9 mouse cellular contexts compared by ENCODE assay signal in genomic region chr11:116532810-116533338, GRCm38 (mm10). TPM values are rescaled to one million over a fixed set of nuclear protein-coding genes. Genes with fewer than 3 reads are reported as not detected.
A peak's percentile ranks its signal among the peaks of the same experiment; 100 is the strongest.
DNase-seq lines count a peak whose midpoint lies in the region; ATAC-seq and TF ChIP-seq lines count a peak whose summit lies in the region.
"Had no signal": no experiment of that assay in that cellular context is flagged by ENCODE, and none has a peak within 500 bp of the region (broad histone marks: within the 10 kb centered on the region; RNA-seq: fewer than 3 reads in every experiment).

No protein-coding gene starts in this region.

- H3K27me3 ChIP-seq in forebrain, embryonic 14.5 days (replicated peaks; ENCODE audit: control insufficient read depth, insufficient read depth, low read length) = peaks cover 40% of the 10 kb centered on the region
- peaks cover 50% of the 10 kb centered on the region for H3K27me3 ChIP-seq in limb, embryonic 11.5 days (ENCODE audit: control insufficient read depth, insufficient read depth, low read length)
- peaks cover 75% of the 10 kb centered on the region for H3K27me3 ChIP-seq in midbrain, embryonic 10.5 days (ENCODE audit: low read depth, poor library complexity, severe bottlenecking)
- peaks cover 10% of the 10 kb centered on the region; the same call in 1 of the 2 replicates for H3K27me3 ChIP-seq in stomach, embryonic 15.5 days (replicated peaks)

- no peak for TF ChIP-seq POLR2A in brain, embryonic 14.5 days (IDR thresholded peaks at IDR 0.05; ENCODE audit: borderline replicate concordance, extremely low read depth, insufficient read depth, insufficient read length, poor library complexity, severe bottlenecking)

- TF ChIP-seq CTCF in brain, embryonic 14.5 days (IDR thresholded peaks at IDR 0.05; ENCODE audit: borderline replicate concordance, extremely low read depth, insufficient read depth, insufficient read length) = no peak

- WGBS in forebrain, embryonic 14.5 days = under 1% methylated on average over 49 of the region's 50 CpGs
- under 1% methylated on average over 50 of the region's 50 CpGs for WGBS in limb, embryonic 11.5 days
- under 1% methylated on average over 49 of the region's 50 CpGs for WGBS in midbrain, embryonic 10.5 days
- under 1% methylated on average over 50 of the region's 50 CpGs for WGBS in stomach, embryonic 15.5 days

- no peak overlapping the region for H3K27ac ChIP-seq in forebrain, embryonic 14.5 days (ENCODE audit: low read depth, low read length)
- H3K27ac ChIP-seq in limb, embryonic 11.5 days (replicated peaks; ENCODE audit: low read depth, low read length) = no peak overlapping the region
- H3K27ac ChIP-seq in midbrain, embryonic 10.5 days (replicated peaks) = peak overlapping the region; percentile 68
- peak overlapping the region; percentile 58 for H3K27ac ChIP-seq in stomach, embryonic 15.5 days
- H3K27ac ChIP-seq: macrophage had no signal

- ATAC-seq in forebrain, embryonic 14.5 days = peak; percentile 22; the same call in 1 of the 2 replicates
- ATAC-seq in limb, embryonic 11.5 days (ENCODE audit: insufficient number of reproducible peaks, low FRiP score, low TSS enrichment, low read depth) = peak; percentile 50; the same call in 1 of the 2 replicates
- peak; percentile 76 for ATAC-seq in stomach, embryonic 15.5 days (ENCODE audit: insufficient read depth, low FRiP score, low read depth)

- DNase-seq in adrenal gland, adult (ENCODE audit: inconsistent age in 2 of 2, low spot score in 1 of 2) = peak; percentile 66 to 82
- DNase-seq in adrenal gland, postnatal 4 days (ENCODE audit: low spot score in 2 of 2) = no peak
- DNase-seq in brain, embryonic 14.5 days (ENCODE audit: low read depth) = peak; percentile 46
- DNase-seq in forebrain, embryonic 14.5 days (ENCODE audit: low spot score) = peak; percentile 45
- DNase-seq in heart, postnatal 4 days = peak; percentile 84
- peak; percentile 77 for DNase-seq in limb, embryonic 11.5 days (ENCODE audit: low spot score)
- no peak for DNase-seq in midbrain, embryonic 10.5 days (ENCODE audit: low spot score)

- H3K4me2 ChIP-seq in forebrain, embryonic 14.5 days (ENCODE audit: low read length) = peak overlapping the region; percentile 92
- peak overlapping the region; percentile 75 for H3K4me2 ChIP-seq in limb, embryonic 11.5 days (ENCODE audit: low read depth, severe bottlenecking)
- H3K4me2 ChIP-seq in stomach, embryonic 15.5 days = peak overlapping the region; percentile 91

- peaks cover 31% of the 10 kb centered on the region for H3K4me1 ChIP-seq in forebrain, embryonic 14.5 days (ENCODE audit: control insufficient read depth, insufficient read depth, low read length)
- H3K4me1 ChIP-seq in limb, embryonic 11.5 days (ENCODE audit: control insufficient read depth, insufficient read depth, low read length) = peaks cover 28% of the 10 kb centered on the region
- peaks cover 45% of the 10 kb centered on the region for H3K4me1 ChIP-seq in midbrain, embryonic 10.5 days
- peaks cover 29% of the 10 kb centered on the region for H3K4me1 ChIP-seq in stomach, embryonic 15.5 days

- peak overlapping the region; percentile 39 for H3K4me3 ChIP-seq in forebrain, embryonic 14.5 days (ENCODE audit: low read depth, low read length)
- H3K4me3 ChIP-seq in limb, embryonic 11.5 days (ENCODE audit: low read depth, low read length) = peak overlapping the region; percentile 41
- H3K4me3 ChIP-seq in midbrain, embryonic 10.5 days = peak overlapping the region; percentile 65
- H3K4me3 ChIP-seq in stomach, embryonic 15.5 days (replicated peaks) = peak overlapping the region; percentile 59

- H3K9ac ChIP-seq in forebrain, embryonic 14.5 days (ENCODE audit: low read length) = peak overlapping the region; percentile 50
- H3K9ac ChIP-seq in limb, embryonic 11.5 days (ENCODE audit: low read length) = peak overlapping the region; percentile 30
- peak overlapping the region; percentile 14 for H3K9ac ChIP-seq in stomach, embryonic 15.5 days

- H3K36me3 ChIP-seq in forebrain, embryonic 14.5 days (ENCODE audit: control insufficient read depth, insufficient read depth, low read length) = peaks cover 12% of the 10 kb centered on the region; the same call in 1 of the 2 replicates
- H3K36me3 ChIP-seq in limb, embryonic 11.5 days (ENCODE audit: control insufficient read depth, insufficient read depth, low read length) = no peaks in the 10 kb centered on the region
- H3K36me3 ChIP-seq in midbrain, embryonic 10.5 days = peaks cover 14% of the 10 kb centered on the region
- no peaks in the 10 kb centered on the region for H3K36me3 ChIP-seq in stomach, embryonic 15.5 days

- no peaks in the 10 kb centered on the region for H3K9me3 ChIP-seq in forebrain, embryonic 14.5 days (replicated peaks; ENCODE audit: control insufficient read depth, low read length)
- no peaks in the 10 kb centered on the region for H3K9me3 ChIP-seq in limb, embryonic 11.5 days (ENCODE audit: control insufficient read depth, low read length)
- no peaks in the 10 kb centered on the region for H3K9me3 ChIP-seq in midbrain, embryonic 10.5 days (replicated peaks)
- no peaks in the 10 kb centered on the region for H3K9me3 ChIP-seq in stomach, embryonic 15.5 days

RNA-seq across cellular contexts. Expression of gene Sphk1, which starts 2.1 kb away (rescaled TPM):
- 1 to 10 TPM; 5.3 to 6.0 TPM for total RNA-seq in adrenal gland, postnatal 4 days (2021)
- polyA plus RNA-seq in brain, embryonic 14.5 days (2012; rRNA removed) = 2.4 and 3.6 TPM in 2 replicates
- polyA plus RNA-seq in forebrain, embryonic 14.5 days (2014; fragmentation: Nextera tagmentation; extraction: Ambion mirVana) = 2.2 and 2.7 TPM in 2 replicates
- 1 to 10 TPM; 4.6 to 5.1 TPM for total RNA-seq in heart, postnatal 4 days (2021)
- 1.3 and 1.9 TPM in 2 replicates for polyA plus RNA-seq in limb, embryonic 11.5 days (2014; fragmentation: Nextera tagmentation; extraction: Ambion mirVana)
- 6.4 and 9.4 TPM in 2 replicates for polyA plus RNA-seq in midbrain, embryonic 10.5 days (2016; fragmentation: Nextera tagmentation; extraction: Ambion mirVana)
- polyA plus RNA-seq in stomach, embryonic 15.5 days (2015; fragmentation: Nextera tagmentation; extraction: Ambion mirVana) = 15.3 and 20.7 TPM in 2 replicates

RNA-seq across cellular contexts. Expression of gene Prpsap1, which starts 38.9 kb away (rescaled TPM):
- total RNA-seq in adrenal gland, postnatal 4 days (2021) = 100 to 1,000 TPM in 1 of 2 experiments, 10 to 100 TPM in 1; 95.7 to 103 TPM
- polyA plus RNA-seq in brain, embryonic 14.5 days (2012; rRNA removed) = 120 and 132 TPM in 2 replicates
- polyA plus RNA-seq in forebrain, embryonic 14.5 days (2014; fragmentation: Nextera tagmentation; extraction: Ambion mirVana) = 138 and 153 TPM in 2 replicates
- total RNA-seq in heart, postnatal 4 days (2021) = 10 to 100 TPM; 53.6 to 55.5 TPM
- polyA plus RNA-seq in limb, embryonic 11.5 days (2014; fragmentation: Nextera tagmentation; extraction: Ambion mirVana) = 183 and 193 TPM in 2 replicates
- polyA plus RNA-seq in midbrain, embryonic 10.5 days (2016; fragmentation: Nextera tagmentation; extraction: Ambion mirVana) = 224 and 227 TPM in 2 replicates
- polyA plus RNA-seq in stomach, embryonic 15.5 days (2015; fragmentation: Nextera tagmentation; extraction: Ambion mirVana) = 196 and 218 TPM in 2 replicates

RNA-seq across cellular contexts. Expression of gene Ube2o, which starts 48.4 kb away (rescaled TPM):
- 10 to 100 TPM; 32.6 to 39.0 TPM for total RNA-seq in adrenal gland, postnatal 4 days (2021)
- 54.3 and 68.5 TPM in 2 replicates for polyA plus RNA-seq in brain, embryonic 14.5 days (2012; rRNA removed)
- polyA plus RNA-seq in forebrain, embryonic 14.5 days (2014; fragmentation: Nextera tagmentation; extraction: Ambion mirVana) = 16.7 and 20.7 TPM in 2 replicates
- 10 to 100 TPM; 29.1 to 33.8 TPM for total RNA-seq in heart, postnatal 4 days (2021)
- 19.4 and 24.1 TPM in 2 replicates for polyA plus RNA-seq in limb, embryonic 11.5 days (2014; fragmentation: Nextera tagmentation; extraction: Ambion mirVana)
- 8.3 and 8.7 TPM in 2 replicates for polyA plus RNA-seq in midbrain, embryonic 10.5 days (2016; fragmentation: Nextera tagmentation; extraction: Ambion mirVana)
- 12.5 and 14.0 TPM in 2 replicates for polyA plus RNA-seq in stomach, embryonic 15.5 days (2015; fragmentation: Nextera tagmentation; extraction: Ambion mirVana)

RNA-seq across cellular contexts. Expression of gene Aanat, which starts 53.4 kb away (rescaled TPM):
- not detected for total RNA-seq in adrenal gland, postnatal 4 days (2021)
- polyA plus RNA-seq in brain, embryonic 14.5 days (2012; rRNA removed) = 1.2 and 2.7 TPM in 2 replicates
- polyA plus RNA-seq in forebrain, embryonic 14.5 days (2014; fragmentation: Nextera tagmentation; extraction: Ambion mirVana) = 0.36 TPM in 1 of 2 replicates, not detected in the other
- total RNA-seq in heart, postnatal 4 days (2021) = not detected
- polyA plus RNA-seq in limb, embryonic 11.5 days (2014; fragmentation: Nextera tagmentation; extraction: Ambion mirVana) = 0.28 TPM in 1 of 2 replicates, not detected in the other
- polyA plus RNA-seq in midbrain, embryonic 10.5 days (2016; fragmentation: Nextera tagmentation; extraction: Ambion mirVana) = not detected in 2 replicates
- polyA plus RNA-seq in stomach, embryonic 15.5 days (2015; fragmentation: Nextera tagmentation; extraction: Ambion mirVana) = 0.09 TPM in 1 of 2 replicates, not detected in the other
- polyA plus RNA-seq: macrophage had no signal

Comparison
In these comparisons a context has a peak if more than half of its experiments do, and no peak if none do; other contexts are left out.
1. DNase-seq: peak in adrenal gland, adult (2 of 2), brain, embryonic 14.5 days (single experiment), forebrain, embryonic 14.5 days (single experiment), heart, postnatal 4 days (single experiment) and limb, embryonic 11.5 days (single experiment); none in adrenal gland, postnatal 4 days (0 of 2) and midbrain, embryonic 10.5 days (single experiment).
2. ATAC-seq: peak in every context shown above with its lines; median percentile 76 in stomach, embryonic 15.5 days; 50 in limb, embryonic 11.5 days; 22 in forebrain, embryonic 14.5 days.
3. H3K27ac ChIP-seq: peak in midbrain, embryonic 10.5 days (single experiment) and stomach, embryonic 15.5 days (single experiment); none in forebrain, embryonic 14.5 days (single experiment) and limb, embryonic 11.5 days (single experiment).
4. Peak in every context shown above with its lines, with median percentiles within 50 percentile points of each other: H3K4me2 ChIP-seq, H3K4me3 ChIP-seq and H3K9ac ChIP-seq.